Mouse (Mus musculus) heart, adult 18-20 months (tissue): ENCODE measurements at regions not wholly inside any gene's neighbourhood (a gene's known extent, or its start where the extent isn't known, plus 50 kb on each side); places are given as distances from the start of the nearest gene placed in this dataset.
A peak's percentile ranks its signal among the peaks of the same experiment; 100 is the strongest.

Source experiments
- DNase-seq, 2 experiments: peaks; one replicate each; pipeline ENCODE4 v3.0.0; 2021 to 2022; ENCODE audit warnings: mixed read lengths in 1 of 2

DNA sequence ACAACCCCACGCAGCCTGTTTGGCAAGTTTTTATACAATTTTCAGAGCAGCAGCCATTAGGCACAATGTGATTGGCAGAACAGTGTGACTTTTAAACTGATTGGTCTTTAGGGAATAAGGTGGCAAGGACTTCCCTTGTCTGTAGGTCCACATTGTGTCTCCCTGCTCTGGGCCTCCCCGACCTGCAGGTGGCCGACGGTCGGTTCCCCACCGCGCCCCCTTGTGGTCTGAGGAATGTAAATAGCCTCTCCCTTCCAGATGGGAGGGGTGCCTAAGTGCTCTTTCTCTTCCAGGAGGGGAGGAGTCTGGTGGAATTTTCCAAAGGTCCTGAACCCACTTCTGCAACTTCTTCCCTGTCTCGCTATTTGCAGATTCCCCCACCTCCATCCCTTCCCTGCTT, 52.5 kb upstream of the Prr5 start:
- peak; percentile 65 to 81 for DNase-seq

DNA sequence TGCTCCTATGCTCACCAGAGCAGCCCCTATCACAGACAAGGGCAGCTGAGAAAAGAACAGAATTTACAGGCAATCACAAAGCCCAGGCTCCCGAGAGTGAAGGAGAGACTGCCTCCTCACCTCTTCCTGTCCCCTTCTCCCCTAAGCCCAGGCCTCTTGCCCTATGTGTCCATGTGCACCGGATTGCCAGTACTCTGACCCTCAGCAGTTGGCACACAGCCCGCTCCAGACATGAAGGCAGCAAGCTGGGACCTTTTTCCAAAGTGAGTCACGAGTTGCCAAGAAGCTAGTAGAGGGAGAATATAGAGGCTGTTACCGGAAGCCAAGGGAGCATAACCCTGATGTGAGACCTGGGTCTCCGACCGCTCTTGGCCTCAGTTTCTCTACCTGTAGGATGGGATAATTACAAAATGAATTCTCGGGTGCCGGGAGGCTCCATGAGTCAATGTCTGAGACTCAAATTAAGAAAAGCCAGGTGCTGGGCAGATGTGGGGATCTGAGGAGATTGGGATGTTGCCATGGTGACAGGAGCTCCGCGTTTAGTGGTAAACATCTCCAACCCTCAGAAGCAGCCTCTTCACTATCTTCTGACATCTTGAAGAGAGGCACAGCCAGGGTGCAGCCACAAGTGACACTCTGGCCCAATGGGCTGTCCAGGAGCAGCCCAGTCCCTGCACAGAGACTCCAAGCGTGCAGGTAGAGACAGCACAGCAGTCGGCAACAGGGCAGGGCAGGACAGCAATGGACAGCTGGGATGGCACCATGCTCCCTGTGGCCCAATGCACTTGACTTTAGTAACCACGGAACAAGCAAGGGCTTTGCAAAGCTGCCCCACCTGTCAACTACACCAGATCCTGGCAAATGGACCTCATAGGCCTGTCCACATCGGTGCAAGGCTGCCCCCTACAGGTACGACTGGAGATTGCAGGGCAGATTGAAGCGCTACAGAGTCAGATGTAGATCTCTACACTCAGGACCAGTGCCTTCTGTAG, 55.6 kb upstream of the Prr5 start:
- DNase-seq = peak; percentile 81 to 97

DNA sequence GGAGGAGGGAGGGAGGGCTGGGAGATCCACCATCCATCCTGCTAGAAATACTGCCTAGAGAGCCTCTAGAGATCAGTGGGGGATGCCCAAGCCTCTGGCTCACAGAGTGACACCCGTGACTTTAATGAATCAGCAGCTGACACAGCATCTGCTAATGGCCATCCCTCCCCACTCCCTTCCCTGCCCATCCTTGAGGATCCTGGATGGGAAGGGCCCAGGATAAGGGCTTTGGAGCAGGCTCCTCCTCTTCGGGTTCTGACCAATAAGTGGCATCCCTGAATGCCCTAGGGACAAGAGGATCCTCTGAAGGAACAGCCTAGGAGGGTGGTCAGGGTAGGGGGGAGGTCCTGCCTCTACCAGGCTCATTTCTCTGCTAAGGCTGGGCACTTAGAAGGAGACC, 55.3 kb upstream of the Rtl6 start:
- no peak for DNase-seq

DNA sequence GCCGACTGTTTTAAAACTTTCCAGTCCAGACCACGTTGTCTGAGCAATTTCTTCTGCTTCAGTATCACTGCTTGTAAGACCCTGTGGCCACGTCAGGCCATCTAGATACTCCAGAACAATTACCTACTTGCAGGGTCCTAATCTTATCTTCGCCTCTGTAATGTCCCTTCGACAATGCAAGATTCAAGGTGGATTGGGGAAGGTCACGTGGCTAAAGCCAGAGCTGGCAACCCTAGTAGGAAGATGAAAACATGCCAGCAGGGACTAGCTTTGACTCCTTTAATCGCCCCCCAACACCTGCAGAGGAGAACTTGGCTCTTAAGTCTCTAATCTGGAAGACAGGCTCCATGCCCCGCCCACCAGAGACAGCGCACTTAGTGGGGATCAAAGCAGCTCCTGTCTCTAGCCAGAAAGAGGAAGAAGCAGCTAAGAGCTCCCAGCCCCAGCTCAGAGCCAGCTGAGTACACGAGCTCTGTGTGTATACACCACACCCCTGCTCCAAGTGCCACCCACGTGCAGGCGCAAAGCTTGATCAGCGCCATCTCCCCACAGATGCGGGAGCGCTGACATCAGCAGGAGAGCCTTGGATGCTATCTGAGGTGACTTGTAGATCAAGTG, 52.3 kb upstream of the Rtl6 start:
- peak in 1 of 2 experiments; percentile 29 for DNase-seq

DNA sequence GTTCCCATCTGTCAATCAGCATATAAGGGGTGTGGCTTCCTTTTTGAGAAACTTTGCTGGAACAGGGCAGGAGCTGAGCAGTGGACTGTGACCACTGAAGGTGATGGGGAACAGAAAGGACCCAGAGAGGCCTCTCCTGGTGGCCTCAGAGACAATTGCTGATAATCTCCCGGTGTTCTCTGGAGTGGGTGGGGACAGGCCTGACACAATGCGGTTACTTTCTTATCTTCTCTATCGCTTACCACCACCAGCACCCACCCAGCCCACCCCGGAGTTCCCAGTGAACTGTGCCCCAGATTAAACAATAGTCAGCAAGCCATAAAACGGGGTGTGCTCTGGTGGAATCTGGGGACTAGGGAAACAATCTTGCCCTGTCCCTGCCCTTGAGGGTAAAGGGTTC, 51.4 kb upstream of the Rtl6 start:
- DNase-seq = no peak
